ENCODE assay signal across 10 mouse cellular contexts in genomic region chr4:115060753-115061152, GRCm38 (mm10). TPM values are rescaled to one million over a fixed set of nuclear protein-coding genes. Genes with fewer than 3 reads are reported as not detected.
DNase-seq lines count a peak whose midpoint lies in the region; ATAC-seq and TF ChIP-seq lines count a peak whose summit lies in the region.
"Had no signal": no experiment of that assay in that cellular context is flagged by ENCODE, and none has a peak within 500 bp of the region (broad histone marks: within the 10 kb centered on the region; RNA-seq: fewer than 3 reads in every experiment).

No protein-coding gene starts in this region.

- 20% methylated on average over 3 of the region's 3 CpGs for WGBS in heart, embryonic 16.5 days
- 15% methylated on average over 3 of the region's 3 CpGs for WGBS in limb, embryonic 10.5 days
- 7% methylated on average over 3 of the region's 3 CpGs for WGBS in midbrain, postnatal 0 days

- H3K4me3 ChIP-seq in heart, embryonic 16.5 days (ENCODE audit: low read length), result peak overlapping the region; percentile 56
- H3K4me3 ChIP-seq in limb, embryonic 10.5 days, result peak overlapping the region; percentile 46; the same call in 1 of the 2 replicates
- H3K4me3 ChIP-seq in midbrain, postnatal 0 days (ENCODE audit: low read depth, low read length), result peak overlapping the region; percentile 42

- DNase-seq in heart, adult 11 months, result no peak
- peak; percentile 19 for DNase-seq in retina, embryonic 14.5 days (ENCODE audit: low spot score)
- no peak for DNase-seq in retina, postnatal 1 day
- DNase-seq in limb, embryonic 10.5 days (ENCODE audit: low spot score), result no peak
- DNase-seq in midbrain, postnatal 0 days (ENCODE audit: low spot score), result no peak
- DNase-seq in left cerebral cortex, adult 9 months (ENCODE audit: low spot score in 2 of 2), result no peak
- no peak for DNase-seq in right cerebral cortex, postnatal 25 days
- DNase-seq: adrenal gland, adult 2 months; layer of hippocampus, postnatal 36 days had no signal

- H3K27ac ChIP-seq in heart, embryonic 16.5 days (ENCODE audit: low read length), result no peak overlapping the region; the same call in 1 of the 2 replicates
- H3K27ac ChIP-seq in limb, embryonic 10.5 days, result no peak overlapping the region
- peak overlapping the region; percentile 84 for H3K27ac ChIP-seq in midbrain, postnatal 0 days (ENCODE audit: low read depth, low read length)

- H3K4me2 ChIP-seq in heart, embryonic 16.5 days (ENCODE audit: low read depth, low read length), result peak overlapping the region; percentile 55; the same call in 1 of the 2 replicates
- peak overlapping the region; percentile 46 for H3K4me2 ChIP-seq in midbrain, postnatal 0 days (ENCODE audit: low read depth, low read length, poor library complexity, severe bottlenecking)

- ATAC-seq in heart, embryonic 16.5 days (replicated peaks; ENCODE audit: extremely low read depth, insufficient read depth, low FRiP score), result no peak
- no peak for ATAC-seq in midbrain, postnatal 0 days (ENCODE audit: low FRiP score)

- H3K27me3 ChIP-seq in heart, embryonic 16.5 days (ENCODE audit: control insufficient read depth, insufficient read depth, low read length), result peaks cover 73% of the 10 kb centered on the region
- peaks cover 100% of the 10 kb centered on the region for H3K27me3 ChIP-seq in limb, embryonic 10.5 days (ENCODE audit: low read depth, poor library complexity, severe bottlenecking)
- H3K27me3 ChIP-seq in midbrain, postnatal 0 days (ENCODE audit: insufficient read depth, low read length), result peaks cover 34% of the 10 kb centered on the region

- H3K4me1 ChIP-seq in heart, embryonic 16.5 days (ENCODE audit: control insufficient read depth, insufficient read depth, low read length), result peaks cover 10% of the 10 kb centered on the region
- H3K4me1 ChIP-seq in limb, embryonic 10.5 days, result peaks cover 37% of the 10 kb centered on the region
- no peaks in the 10 kb centered on the region for H3K4me1 ChIP-seq in midbrain, postnatal 0 days (ENCODE audit: insufficient read depth, low read length)

- H3K9me3 ChIP-seq in heart, embryonic 16.5 days (replicated peaks; ENCODE audit: control insufficient read depth, low read length), result no peaks in the 10 kb centered on the region
- H3K9me3 ChIP-seq in limb, embryonic 10.5 days (replicated peaks), result no peaks in the 10 kb centered on the region
- H3K9me3 ChIP-seq in midbrain, postnatal 0 days (ENCODE audit: low read length), result no peaks in the 10 kb centered on the region

- no peaks in the 10 kb centered on the region for H3K36me3 ChIP-seq in heart, embryonic 16.5 days (ENCODE audit: control insufficient read depth, insufficient read depth)
- no peaks in the 10 kb centered on the region for H3K36me3 ChIP-seq in limb, embryonic 10.5 days
- H3K36me3 ChIP-seq in midbrain, postnatal 0 days (ENCODE audit: insufficient read depth, low read length), result no peaks in the 10 kb centered on the region

- no peak overlapping the region for H3K9ac ChIP-seq in heart, embryonic 16.5 days (ENCODE audit: low read length)
- 0 out of 2 replicates have a peak overlapping the region, but pooled peaks have one; percentile 40 for H3K9ac ChIP-seq in midbrain, postnatal 0 days (replicated peaks; ENCODE audit: low read length, poor library complexity, severe bottlenecking)

- no peak for TF ChIP-seq CTCF in midbrain, postnatal 0 days (IDR thresholded peaks at IDR 0.05)

RNA-seq across cellular contexts. Expression of gene Tal1, which starts 4.5 kb away (rescaled TPM):
- 0.89 and 1.3 TPM in 2 replicates for polyA plus RNA-seq in heart, embryonic 16.5 days (2015; fragmentation: Nextera tagmentation; extraction: Ambion mirVana)
- 1.7 TPM in 2 replicates for polyA plus RNA-seq in limb, embryonic 10.5 days (2016; fragmentation: Nextera tagmentation; extraction: Ambion mirVana)
- 64.8 and 73.5 TPM in 2 replicates for total RNA-seq in midbrain, postnatal 0 days (2014; rRNA removed)
- polyA plus RNA-seq in midbrain, postnatal 0 days (2015; fragmentation: Nextera tagmentation; extraction: Ambion mirVana), result 6.6 and 6.8 TPM in 2 replicates

RNA-seq across cellular contexts. Expression of gene Pdzk1ip1, which starts 27.8 kb away (rescaled TPM):
- 1.7 and 4.2 TPM in 2 replicates for polyA plus RNA-seq in heart, embryonic 16.5 days (2015; fragmentation: Nextera tagmentation; extraction: Ambion mirVana)
- polyA plus RNA-seq in limb, embryonic 10.5 days (2016; fragmentation: Nextera tagmentation; extraction: Ambion mirVana), result 6.8 and 9.0 TPM in 2 replicates
- 1.3 and 1.9 TPM in 2 replicates for total RNA-seq in midbrain, postnatal 0 days (2014; rRNA removed)
- polyA plus RNA-seq in midbrain, postnatal 0 days (2015; fragmentation: Nextera tagmentation; extraction: Ambion mirVana), result 3.0 and 3.7 TPM in 2 replicates
